13 mouse cellular contexts compared by ENCODE assay signal in genomic region chr1:86623001-86624000, GRCm38 (mm10). TPM values are rescaled to one million over a fixed set of nuclear protein-coding genes. Genes with fewer than 3 reads are reported as not detected.
DNase-seq lines count a peak whose midpoint lies in the region; ATAC-seq lines count a peak whose summit lies in the region.
"Had no signal": no experiment of that assay in that cellular context is flagged by ENCODE, and none has a peak within 500 bp of the region (broad histone marks: within the 10 kb centered on the region; RNA-seq: fewer than 3 reads in every experiment).

No protein-coding gene starts in this region.

- WGBS in limb, embryonic 12.5 days: 25% methylated on average over 16 of the region's 16 CpGs
- 42% methylated on average over 16 of the region's 16 CpGs for WGBS in limb, embryonic 10.5 days
- WGBS in neural tube, embryonic 14.5 days: 29% methylated on average over 16 of the region's 16 CpGs

- no peak overlapping the region for H3K27ac ChIP-seq in limb, embryonic 12.5 days
- H3K27ac ChIP-seq in limb, embryonic 10.5 days: no peak overlapping the region
- H3K27ac ChIP-seq in neural tube, embryonic 14.5 days (ENCODE audit: low read depth, low read length): no peak overlapping the region
- H3K27ac ChIP-seq: hindbrain, embryonic 15.5 days had no signal

- H3K9ac ChIP-seq in limb, embryonic 12.5 days (replicated peaks): no peak overlapping the region
- H3K9ac ChIP-seq in neural tube, embryonic 14.5 days (replicated peaks; ENCODE audit: low read depth, low read length): no peak overlapping the region
- H3K9ac ChIP-seq: hindbrain, embryonic 15.5 days had no signal

- peaks cover 7% of the 10 kb centered on the region for H3K4me1 ChIP-seq in limb, embryonic 12.5 days (replicated peaks)
- peaks cover 7% of the 10 kb centered on the region for H3K4me1 ChIP-seq in limb, embryonic 10.5 days
- peaks cover 3% of the 10 kb centered on the region; the same call in 1 of the 2 replicates for H3K4me1 ChIP-seq in neural tube, embryonic 14.5 days (ENCODE audit: control insufficient read depth, insufficient read depth, low read length)
- H3K4me1 ChIP-seq: hindbrain, embryonic 15.5 days had no signal

- H3K9me3 ChIP-seq in limb, embryonic 12.5 days: no peaks in the 10 kb centered on the region
- H3K9me3 ChIP-seq in limb, embryonic 10.5 days (replicated peaks): no peaks in the 10 kb centered on the region
- H3K9me3 ChIP-seq in neural tube, embryonic 14.5 days (ENCODE audit: control insufficient read depth, low read length): no peaks in the 10 kb centered on the region
- H3K9me3 ChIP-seq: hindbrain, embryonic 15.5 days had no signal

- no peaks in the 10 kb centered on the region for H3K27me3 ChIP-seq in limb, embryonic 12.5 days
- no peaks in the 10 kb centered on the region for H3K27me3 ChIP-seq in limb, embryonic 10.5 days (ENCODE audit: low read depth, poor library complexity, severe bottlenecking)
- no peaks in the 10 kb centered on the region for H3K27me3 ChIP-seq in neural tube, embryonic 14.5 days (ENCODE audit: control insufficient read depth, insufficient read depth, low read length)
- H3K27me3 ChIP-seq: hindbrain, embryonic 15.5 days; Patski had no signal

- no peaks in the 10 kb centered on the region for H3K36me3 ChIP-seq in limb, embryonic 12.5 days
- H3K36me3 ChIP-seq in limb, embryonic 10.5 days: no peaks in the 10 kb centered on the region
- H3K36me3 ChIP-seq in neural tube, embryonic 14.5 days (ENCODE audit: control insufficient read depth, insufficient read depth, low read length): no peaks in the 10 kb centered on the region
- H3K36me3 ChIP-seq: hindbrain, embryonic 15.5 days had no signal

- H3K4me3 ChIP-seq in limb, embryonic 12.5 days (replicated peaks): no peak overlapping the region
- no peak overlapping the region for H3K4me3 ChIP-seq in limb, embryonic 10.5 days
- no peak overlapping the region for H3K4me3 ChIP-seq in neural tube, embryonic 14.5 days (ENCODE audit: low read depth, low read length)
- H3K4me3 ChIP-seq: hindbrain, embryonic 15.5 days had no signal

- no peak for ATAC-seq in limb, embryonic 12.5 days (ENCODE audit: insufficient number of reproducible peaks, insufficient read depth, low FRiP score, low TSS enrichment, low read depth)
- ATAC-seq in neural tube, embryonic 14.5 days (ENCODE audit: low read depth): peak; percentile 38; the same call in 1 of the 2 replicates
- ATAC-seq: Patski had no signal

- peak overlapping the region; percentile 8; the same call in 1 of the 2 replicates for H3K4me2 ChIP-seq in limb, embryonic 12.5 days
- no peak overlapping the region; the same call in 1 of the 2 replicates for H3K4me2 ChIP-seq in neural tube, embryonic 14.5 days (ENCODE audit: low read depth, low read length)
- H3K4me2 ChIP-seq: hindbrain, embryonic 15.5 days had no signal

- peak; percentile 29 for DNase-seq in adrenal gland, postnatal 25 days
- DNase-seq in adrenal gland, postnatal 4 days (ENCODE audit: low spot score in 2 of 2): no peak
- DNase-seq in limb, embryonic 10.5 days (ENCODE audit: low spot score): no peak
- DNase-seq in adrenal gland, postnatal 36 days: peak; percentile 36 to 45
- no peak for DNase-seq in thymus, adult 18-20 months
- DNase-seq in embryo, embryonic 10 days (ENCODE audit: low spot score): no peak
- DNase-seq: cerebellum, postnatal 14 days; lung, postnatal 10 days; retina, postnatal 1 day had no signal

RNA-seq across cellular contexts. Expression of gene Cops7b, which starts 40.6 kb away (rescaled TPM):
- 16.8 and 18.0 TPM in 2 replicates for total RNA-seq in adrenal gland, postnatal 25 days (2021)
- 10 to 100 TPM; 22.2 to 24.2 TPM for total RNA-seq in adrenal gland, postnatal 4 days (2021)
- 57.8 and 59.2 TPM in 2 replicates for polyA plus RNA-seq in limb, embryonic 12.5 days (2016; fragmentation: Nextera tagmentation; extraction: Ambion mirVana)
- polyA plus RNA-seq in limb, embryonic 10.5 days (2016; fragmentation: Nextera tagmentation; extraction: Ambion mirVana): 77.0 and 79.9 TPM in 2 replicates
- 10 to 100 TPM; 12.7 to 13.0 TPM for total RNA-seq in adrenal gland, postnatal 36 days (2021)
- polyA plus RNA-seq in neural tube, embryonic 14.5 days (2014; fragmentation: Nextera tagmentation; extraction: Ambion mirVana): 52.1 and 55.7 TPM in 2 replicates

RNA-seq across cellular contexts. Expression of gene Pde6d, which starts 40.9 kb away (rescaled TPM):
- total RNA-seq in adrenal gland, postnatal 25 days (2021): 29.9 and 36.9 TPM in 2 replicates
- total RNA-seq in adrenal gland, postnatal 4 days (2021): 10 to 100 TPM; 35.8 to 35.9 TPM
- 89.8 and 90.7 TPM in 2 replicates for polyA plus RNA-seq in limb, embryonic 12.5 days (2016; fragmentation: Nextera tagmentation; extraction: Ambion mirVana)
- polyA plus RNA-seq in limb, embryonic 10.5 days (2016; fragmentation: Nextera tagmentation; extraction: Ambion mirVana): 60.5 and 74.6 TPM in 2 replicates
- total RNA-seq in adrenal gland, postnatal 36 days (2021): 10 to 100 TPM; 31.2 to 35.7 TPM
- 92.9 and 97.4 TPM in 2 replicates for polyA plus RNA-seq in neural tube, embryonic 14.5 days (2014; fragmentation: Nextera tagmentation; extraction: Ambion mirVana)

RNA-seq across cellular contexts. Expression of gene Nppc, which starts 47.1 kb away (rescaled TPM):
- not detected in 2 replicates for total RNA-seq in adrenal gland, postnatal 25 days (2021)
- not detected for total RNA-seq in adrenal gland, postnatal 4 days (2021)
- polyA plus RNA-seq in limb, embryonic 12.5 days (2016; fragmentation: Nextera tagmentation; extraction: Ambion mirVana): 1.5 and 1.7 TPM in 2 replicates
- 0.34 and 0.59 TPM in 2 replicates for polyA plus RNA-seq in limb, embryonic 10.5 days (2016; fragmentation: Nextera tagmentation; extraction: Ambion mirVana)
- total RNA-seq in adrenal gland, postnatal 36 days (2021): not detected
- 13.4 and 18.4 TPM in 2 replicates for polyA plus RNA-seq in neural tube, embryonic 14.5 days (2014; fragmentation: Nextera tagmentation; extraction: Ambion mirVana)

Comparison
In these comparisons a context has a peak if more than half of its experiments do, and no peak if none do; other contexts are left out.
1. DNase-seq: peak in adrenal gland, postnatal 25 days (single experiment) and adrenal gland, postnatal 36 days (2 of 2); none in adrenal gland, postnatal 4 days (0 of 2), limb, embryonic 10.5 days (single experiment), thymus, adult 18-20 months (0 of 2) and embryo, embryonic 10 days (single experiment).